Mouse (Mus musculus) myocyte (in vitro differentiated cells): Measurements from ENCODE around the gene Bbs9.

Source experiments
- MAX ChIP-seq: IDR thresholded peaks from one replicate; pipeline ENCODE4 v1.6.1; 2011; ENCODE audit warnings: low read depth, mild to moderate bottlenecking, control low read depth
- MYOD1 ChIP-seq, 3 experiments: IDR thresholded peaks; one replicate each; pipeline ENCODE4 v1.6.1; 2011; ENCODE audit warnings: control low read depth in 2 of 3, low read depth in 2 of 3, mild to moderate bottlenecking in 2 of 3, moderate library complexity in 1 of 3; ENCODE audit not compliant: insufficient read length in 2 of 3, control insufficient read depth in 1 of 3
- POLR2A ChIP-seq: IDR thresholded peaks from one replicate; pipeline ENCODE4 v1.6.1; 2011; ENCODE audit warnings: low read depth, mild to moderate bottlenecking, control low read depth, moderate library complexity; ENCODE audit not compliant: insufficient read length
- REST ChIP-seq: IDR thresholded peaks from one replicate; pipeline ENCODE4 v1.6.1; 2011; ENCODE audit warnings: mild to moderate bottlenecking, control low read depth, moderate library complexity; ENCODE audit not compliant: insufficient read depth, insufficient read length
- USF1 ChIP-seq: IDR thresholded peaks from one replicate; pipeline ENCODE4 v1.6.1; 2011; ENCODE audit warnings: low read depth, mild to moderate bottlenecking, control low read depth, moderate library complexity

DNA sequence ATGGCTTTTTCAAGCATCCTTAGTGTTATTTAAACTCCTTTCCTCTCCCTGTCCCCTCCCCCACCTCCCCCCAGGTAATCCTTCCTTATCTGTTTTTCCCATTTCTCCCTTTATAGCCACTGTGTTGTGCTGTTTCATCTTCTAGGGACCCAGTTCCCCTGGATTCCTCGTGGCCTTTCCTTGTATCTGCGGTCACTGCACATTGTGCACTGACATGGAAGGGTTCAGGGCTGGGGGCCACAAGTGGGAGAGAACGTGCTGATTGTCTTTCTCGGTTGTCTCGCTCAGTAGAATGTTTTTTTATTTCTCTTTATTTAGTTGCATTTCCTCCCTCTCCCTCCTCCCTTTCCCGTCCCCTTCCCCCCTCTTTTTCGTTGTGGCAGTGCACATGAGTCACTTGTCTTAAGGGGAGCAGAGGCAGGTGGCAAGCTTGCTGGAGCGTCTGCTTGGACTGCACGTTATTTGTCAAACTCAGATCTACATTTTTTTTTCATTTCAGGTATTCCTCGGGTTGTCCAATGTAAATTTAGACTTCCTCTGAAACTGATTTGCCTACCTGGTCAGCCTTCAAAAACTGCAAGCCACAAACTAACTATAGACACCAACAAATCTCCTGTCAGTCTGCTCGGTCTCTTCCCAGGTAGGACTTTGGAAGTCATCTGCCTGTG lies 179.3 kb downstream of the Bbs9 start:
- TF ChIP-seq POLR2A (no peak), REST (no peak), USF1 (no peak), MAX (no peak), MYOD1 (IDR thresholded peaks at IDR 0.05; ENCODE audit: control insufficient read depth in 1 of 3, insufficient read length in 2 of 3, low read depth in 2 of 3) (no peak)
